Mouse (Mus musculus) adrenal gland, adult (tissue): ENCODE data around the gene Actb.
A peak's percentile ranks its signal among the peaks of the same experiment; 100 is the strongest.

Source experiments
- DNase-seq, 2 experiments: peaks; one replicate each; pipeline ENCODE4 v3.0.0; 2022 to 2023; ENCODE audit warnings: low spot score in 1 of 2; ENCODE audit not compliant: inconsistent age in 2 of 2

Gene Actb

DNA sequence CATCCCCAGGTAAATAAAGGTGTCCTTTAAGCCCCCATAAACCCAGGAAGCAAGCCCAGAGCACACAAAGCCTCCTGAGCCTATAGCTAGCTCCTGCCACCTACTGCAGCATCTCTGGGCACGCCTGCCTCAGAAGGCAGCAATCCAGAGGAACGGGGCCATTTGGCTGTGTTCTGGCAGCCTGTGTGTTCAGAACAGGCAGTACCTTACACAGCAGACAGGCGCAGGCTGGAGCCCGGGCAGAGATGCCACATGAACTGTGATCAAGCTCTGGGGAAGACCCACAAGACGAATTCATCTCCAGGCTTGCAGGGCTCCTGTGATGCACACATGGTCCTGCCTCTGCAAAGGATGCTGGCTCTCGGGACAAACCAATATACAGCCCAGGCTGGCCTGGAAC, 26.3 kb downstream of the Actb start:
- peak in 1 of 2 experiments; percentile 36 for DNase-seq

DNA sequence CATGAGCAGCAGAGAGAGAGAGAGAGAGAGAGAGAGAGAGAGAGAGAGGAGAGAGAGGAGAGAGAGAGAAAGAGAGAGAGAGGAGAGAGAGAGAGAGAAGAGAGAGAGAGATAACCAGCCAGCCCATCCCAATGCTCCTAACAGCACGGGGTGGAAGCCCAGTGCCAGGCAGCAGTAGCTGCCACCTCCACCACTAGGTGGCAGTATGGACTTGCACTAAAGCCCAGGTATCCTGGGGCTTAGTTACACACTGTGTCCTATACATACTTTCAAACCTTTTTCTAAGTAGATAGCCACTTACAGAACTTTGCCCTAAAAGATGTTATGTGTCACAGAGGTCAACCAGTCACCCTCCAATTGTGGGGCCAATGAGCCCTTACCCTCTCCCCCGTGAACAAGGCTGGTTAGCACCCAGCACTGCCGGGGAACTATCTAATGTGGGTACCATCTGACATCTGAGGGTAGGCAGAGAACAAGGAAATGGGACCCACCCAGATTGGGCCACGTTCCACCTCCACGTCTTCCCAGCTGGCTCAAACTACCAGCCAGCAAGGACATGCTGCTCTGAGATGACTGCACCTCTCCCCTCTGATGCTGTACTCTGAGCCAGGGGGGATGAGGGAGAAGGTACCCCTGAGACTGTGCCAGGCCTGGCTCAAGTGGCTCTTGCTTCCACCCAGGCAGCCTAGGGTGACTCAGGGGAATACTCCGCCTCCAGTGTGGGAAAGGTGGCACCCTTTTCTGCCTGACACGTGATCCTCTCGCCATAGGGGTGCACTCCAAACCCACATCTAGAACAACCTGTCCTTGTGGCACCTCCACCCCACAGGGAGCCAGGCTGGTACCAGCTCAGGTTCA, 27.0 kb downstream of the Actb start:
- DNase-seq: peak; percentile 77 to 92

GRCm38 (mm10) chr5:142878570-142878969, 28.0 kb downstream of the Actb start:
- peak; percentile 34 to 49 for DNase-seq

- DNase-seq: peak; percentile 87 to 94
Observed at GRCm38 (mm10) chr5:142877337-142878280, 28.9 kb downstream of the Actb start.

DNA sequence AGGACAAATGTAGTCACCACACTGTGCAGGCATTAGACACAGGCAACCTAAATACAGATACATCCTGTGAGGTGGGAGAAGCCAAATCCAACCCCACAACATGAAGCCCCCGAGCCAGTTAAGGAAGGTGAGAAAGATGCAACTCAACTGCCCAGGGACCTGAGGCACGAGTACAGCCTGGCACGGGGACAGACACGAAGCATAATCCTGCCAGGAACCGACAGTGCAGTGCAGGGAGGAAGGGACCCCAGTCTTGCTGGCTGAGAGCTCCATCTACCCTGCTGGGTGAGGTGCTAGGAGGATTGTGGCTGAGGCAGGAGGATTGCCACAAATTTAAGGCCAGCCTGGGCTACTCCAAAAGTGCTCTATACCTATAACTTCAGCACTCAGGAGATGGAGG, 29.7 kb downstream of the Actb start:
- DNase-seq: peak in 1 of 2 experiments; percentile 48

- DNase-seq: peak in 1 of 2 experiments; percentile 56
Observed at GRCm38 (mm10) chr5:142875513-142875905, 31.0 kb downstream of the Actb start.

DNA sequence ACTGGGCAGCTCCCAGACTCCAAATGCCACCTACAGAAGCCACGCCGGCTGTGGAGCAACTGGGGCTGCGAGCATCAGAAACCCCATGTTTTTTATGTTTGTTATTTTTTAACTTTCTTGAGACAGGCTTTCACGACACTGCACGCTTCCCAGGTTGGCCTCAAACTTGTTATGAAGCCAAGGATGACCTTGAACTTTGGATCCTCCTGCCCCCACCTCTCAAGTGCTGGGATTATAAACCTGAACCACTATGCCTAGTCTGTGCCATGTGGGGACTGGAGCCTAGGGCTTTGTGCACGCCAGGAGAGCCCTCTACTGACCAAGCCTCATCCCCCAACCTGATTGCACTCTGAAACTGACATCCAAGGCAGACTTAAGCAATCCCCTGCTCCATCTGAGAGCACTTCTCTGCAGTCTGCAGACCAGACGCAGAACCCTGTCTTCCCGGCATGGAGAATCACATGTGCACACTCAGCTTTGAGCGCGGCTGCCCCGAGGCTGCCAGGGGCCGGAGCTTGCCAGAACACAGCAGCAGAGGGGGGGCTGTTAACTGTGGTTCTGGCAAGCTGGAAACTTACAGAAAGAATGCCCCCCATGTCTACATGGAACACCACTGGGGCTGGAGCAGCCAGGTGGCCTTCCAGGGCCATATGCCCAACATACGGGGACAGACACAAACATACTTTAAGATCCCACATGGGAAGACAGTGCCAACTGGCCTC, 31.6 kb downstream of the Actb start:
- DNase-seq: peak in 1 of 2 experiments; percentile 53

GRCm38 (mm10) chr5:142873718-142874117, 32.8 kb downstream of the Actb start:
- DNase-seq: no peak

DNA sequence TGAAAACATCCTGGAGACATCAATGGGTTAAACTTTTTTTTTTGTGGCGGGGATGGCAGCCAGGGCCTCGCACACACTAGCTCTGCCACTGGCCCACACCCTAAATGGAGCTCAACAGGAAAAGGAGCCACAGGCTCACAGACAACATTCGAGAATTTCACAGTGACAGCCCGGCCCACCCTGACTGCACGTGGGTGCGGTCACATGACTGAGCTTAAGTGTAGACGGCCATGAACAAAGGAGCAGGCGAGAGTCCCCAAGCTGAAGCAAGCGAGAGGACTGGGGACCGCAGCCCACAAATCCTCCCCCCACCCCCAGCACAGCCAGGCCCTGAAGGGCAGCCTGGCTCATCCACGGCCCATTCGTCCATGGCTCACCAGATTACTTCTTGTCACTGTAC, 34.8 kb downstream of the Actb start:
- no peak for DNase-seq

- no peak for DNase-seq
Observed at GRCm38 (mm10) chr5:142869463-142869862, 37.1 kb downstream of the Actb start.

GRCm38 (mm10) chr5:142857763-142858229, 48.8 kb downstream of the Actb start:
- DNase-seq: peak in 1 of 2 experiments; percentile 63

DNA sequence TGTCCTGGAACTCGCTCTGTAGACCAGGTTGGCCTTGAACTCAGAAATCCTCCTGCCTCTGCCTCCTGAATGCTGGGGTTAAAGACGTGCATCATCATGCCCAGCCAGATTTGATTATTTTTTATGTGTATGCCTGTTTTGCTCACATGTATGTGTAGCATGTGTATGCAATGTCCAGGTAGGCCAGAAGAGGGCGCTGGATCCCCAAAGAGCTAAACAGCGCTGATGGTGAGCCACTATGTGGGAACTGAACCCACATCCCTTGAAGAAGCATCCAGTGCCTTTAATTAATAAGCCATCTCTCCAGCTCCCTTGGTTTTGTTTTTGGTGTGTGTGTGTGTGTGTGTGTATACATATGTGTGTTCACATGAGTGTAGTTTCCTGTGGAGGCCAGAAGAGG, 50.1 kb downstream of the Actb start:
- no peak for DNase-seq

DNA sequence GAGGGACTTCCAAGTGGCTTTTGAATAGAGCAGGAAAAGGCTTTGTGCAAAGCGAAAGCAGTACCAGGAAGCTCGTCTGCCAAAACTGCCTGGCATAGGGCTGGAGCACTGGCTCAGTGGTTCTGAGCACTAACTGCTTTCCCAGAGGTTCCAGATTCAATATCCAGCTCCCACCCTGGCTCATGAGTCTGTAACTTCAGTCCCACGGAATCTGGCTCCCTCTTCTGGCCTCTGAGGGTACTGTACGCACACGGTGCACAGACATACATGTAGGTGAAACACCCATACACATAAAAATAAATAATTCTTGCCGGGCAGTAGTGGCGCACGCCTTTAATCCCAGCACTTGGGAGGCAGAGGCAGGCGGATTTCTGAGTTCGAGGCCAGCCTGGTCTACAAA, 51.7 kb downstream of the Actb start:
- peak; percentile 58 to 77 for DNase-seq

GRCm38 (mm10) chr5:142853585-142853984, 53.0 kb downstream of the Actb start:
- DNase-seq: no peak
